Mouse (Mus musculus): ENCODE measurements at regions not wholly inside any gene's neighbourhood (a gene's known extent, or its start where the extent isn't known, plus 50 kb on each side); places are given as distances from the start of the nearest gene placed in this dataset.

DNA sequence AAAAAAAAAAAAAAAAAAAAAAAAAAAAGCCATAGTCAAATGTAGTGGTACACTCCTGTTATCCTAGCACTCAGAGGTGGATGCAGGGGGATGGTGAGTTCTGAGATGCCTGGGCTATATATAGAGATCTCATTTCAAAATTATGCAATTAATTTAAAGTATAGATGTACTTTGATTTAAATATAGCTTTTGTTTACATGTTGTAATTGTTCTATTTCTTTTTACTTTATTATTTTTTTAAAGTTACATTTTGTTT lies 78.8 kb upstream of the Med13l start:
- no peak for TF ChIP-seq CTCF (IDR thresholded peaks at IDR 0.05; ENCODE audit: low read depth)
- TF ChIP-seq EP300 (IDR thresholded peaks at IDR 0.05; ENCODE audit: low read depth) = no peak
